Mouse (Mus musculus) stomach, postnatal 0 days (tissue): ENCODE measurements around the gene Nup210l.

ENCODE experiments used
- CTCF ChIP-seq: IDR thresholded peaks from 2 replicates; pipeline ENCODE4 v1.5.1; 2016; ENCODE audit warnings: antibody characterized with exemption, low read depth, mild to moderate bottlenecking, moderate library complexity
- EP300 ChIP-seq: optimal IDR thresholded peaks from 2 replicates; pipeline ENCODE3; 2016; ENCODE audit warnings: antibody characterized with exemption

GRCm38 (mm10) chr3:90061549-90061948 is 42.4 kb upstream of the Nup210l start:
- TF ChIP-seq CTCF = no peak
- no peak for TF ChIP-seq EP300
